Mouse (Mus musculus) lung, embryonic 15.5 days (tissue): ENCODE measurements around the gene Poll. TPM values are rescaled to one million over a fixed set of nuclear protein-coding genes. Genes with fewer than 3 reads are reported as not detected.

Source experiments
- polyA plus RNA-seq: library from polyadenylated mRNA; unstranded; fragments of >200 nt; fragmentation: Nextera tagmentation; extraction: Ambion mirVana; gene quantifications from 2 replicates; pipeline ENCODE4 v1.2.1, GENCODE M21; 2015

Poll gene
- polyA plus RNA-seq, 1 experiment from 2014 or later: 19.9 TPM

Other genes starting within 250 kb of the Poll start
- gene Btrc, start 196.8 kb downstream of the Poll start, polyA plus RNA-seq: 36.1 and 37.4 TPM in 2 replicates
- gene Gm17018, start 84 bp upstream of the Poll start, polyA plus RNA-seq: 44.1 and 47.0 TPM in 2 replicates
- 4.1 and 5.6 TPM in 2 replicates for gene Fbxw4, start 99.8 kb upstream of the Poll start, polyA plus RNA-seq
- gene Fgf8, start 182.4 kb upstream of the Poll start, polyA plus RNA-seq: not detected in 2 replicates
- 17.0 and 17.2 TPM in 2 replicates for gene Npm3, start 189.1 kb upstream of the Poll start, polyA plus RNA-seq
- gene Mgea5, start 223.3 kb upstream of the Poll start, polyA plus RNA-seq: 44.7 and 51.9 TPM in 2 replicates